Mouse (Mus musculus) mature B cell (primary cell): ENCODE data around the gene Gm49337.

Source experiments
- in situ Hi-C: fragments of 300-500 bp; cut with MboI; formaldehyde crosslinking; loops from 2 replicates; pipeline ENCODE4 v1.14.3; 2019

Gm49337 gene

GRCm38 (mm10) chr4:116336294-116336693 is 163.1 kb downstream of the Gm49337 start:
- in situ Hi-C loops: no loop called here

GRCm38 (mm10) chr4:116342119-116342518 is 168.9 kb downstream of the Gm49337 start:
- in situ Hi-C loops: no loop called here
